ENCODE assay signal across 9 mouse cellular contexts in genomic region chr16:49953817-49954216, GRCm38 (mm10).
DNase-seq lines count a peak whose midpoint lies in the region; ATAC-seq and TF ChIP-seq lines count a peak whose summit lies in the region.
"Had no signal": no experiment of that assay in that cellular context is flagged by ENCODE, and none has a peak within 500 bp of the region (broad histone marks: within the 10 kb centered on the region; RNA-seq: fewer than 3 reads in every experiment).

No protein-coding gene starts in this region.

- no peak for TF ChIP-seq CTCF in CH12.LX (conservative IDR thresholded peaks at IDR 0.05 in 1 of 2, IDR thresholded peaks at IDR 0.05 in 1 of 2; ENCODE audit: low read depth in 2 of 2, low read length in 2 of 2)

- no peak; the same call in 1 of the 2 replicates for ATAC-seq in limb, embryonic 14.5 days (ENCODE audit: low FRiP score, low read depth)
- no peak for ATAC-seq in forebrain, embryonic 13.5 days
- ATAC-seq: hindbrain, embryonic 16.5 days had no signal

- 31% methylated on average over 3 of the region's 3 CpGs for WGBS in limb, embryonic 14.5 days
- WGBS in forebrain, embryonic 13.5 days = 81% methylated on average over 3 of the region's 3 CpGs

- peak overlapping the region in 2 of 3 experiments; percentile 40 to 61 for H3K4me3 ChIP-seq in CH12.LX (replicated peaks in 1 of 3; ENCODE audit: low read depth in 2 of 3, low read length in 2 of 3, poor library complexity in 1 of 3)
- H3K4me3 ChIP-seq in limb, embryonic 14.5 days (replicated peaks; ENCODE audit: low read length) = no peak overlapping the region
- H3K4me3 ChIP-seq in forebrain, embryonic 13.5 days = no peak overlapping the region

- TF ChIP-seq EP300 in CH12.LX (IDR thresholded peaks at IDR 0.05; ENCODE audit: low read length) = no peak

- TF ChIP-seq POLR2A in CH12.LX (IDR thresholded peaks at IDR 0.05; ENCODE audit: low read depth, low read length) = no peak
- TF ChIP-seq POLR2A in limb, embryonic 14.5 days (IDR thresholded peaks at IDR 0.05; ENCODE audit: borderline replicate concordance, extremely low read depth, insufficient read depth, insufficient read length) = no peak

- intact Hi-C loops in heart, postnatal 14 days (cut with DNase I) = no loop called here

- dilution Hi-C loops in CH12.LX (cut with MboI; ENCODE audit: extremely low pct_ligation_motif_present, extremely low pct_unique_long_range_greater_than_20kb, low sequenced_read_pairs) = no loop called here

- H3K4me2 ChIP-seq in CH12.LX (ENCODE audit: insufficient read depth, low read depth, poor library complexity, severe bottlenecking) = peak overlapping the region; percentile 98
- H3K4me2 ChIP-seq in limb, embryonic 14.5 days (replicated peaks; ENCODE audit: low read depth, low read length, severe bottlenecking) = no peak overlapping the region
- no peak overlapping the region for H3K4me2 ChIP-seq in forebrain, embryonic 13.5 days

- no peaks in the 10 kb centered on the region for H3K27me3 ChIP-seq in CH12.LX (replicated peaks)
- no peaks in the 10 kb centered on the region for H3K27me3 ChIP-seq in limb, embryonic 14.5 days (ENCODE audit: control insufficient read depth, insufficient read depth, low read length)
- no peaks in the 10 kb centered on the region for H3K27me3 ChIP-seq in forebrain, embryonic 13.5 days

- H3K27ac ChIP-seq in CH12.LX (ENCODE audit: insufficient read depth, low read depth) = peak overlapping the region; percentile 98
- no peak overlapping the region for H3K27ac ChIP-seq in limb, embryonic 14.5 days (replicated peaks; ENCODE audit: low read depth, low read length)
- no peak overlapping the region for H3K27ac ChIP-seq in forebrain, embryonic 13.5 days

- peak; percentile 75 for DNase-seq in 3T3-L1 (ENCODE audit: low read depth, low spot score)
- DNase-seq in CH12.LX (ENCODE audit: extremely low read depth) = no peak
- peak; percentile 11 to 51 for DNase-seq in heart, postnatal 14 days
- DNase-seq in limb, embryonic 14.5 days (ENCODE audit: low spot score) = peak; percentile 32
- DNase-seq in embryo, embryonic 9.5 days (ENCODE audit: extremely low spot score) = no peak
- no peak for DNase-seq in adrenal gland, postnatal 36 days
- DNase-seq: thymus, postnatal 4 days had no signal

- peaks cover 10% of the 10 kb centered on the region for H3K9me3 ChIP-seq in CH12.LX (replicated peaks; ENCODE audit: low read length)
- H3K9me3 ChIP-seq in limb, embryonic 14.5 days (ENCODE audit: control insufficient read depth, low read length) = 0 out of 2 replicates have a peak, but pooled peaks cover 4% of the 10 kb centered on the region
- no peaks in the 10 kb centered on the region for H3K9me3 ChIP-seq in forebrain, embryonic 13.5 days (replicated peaks)

- H3K36me3 ChIP-seq in CH12.LX (replicated peaks in 1 of 2; ENCODE audit: control insufficient read depth in 1 of 2, insufficient read depth in 1 of 2, low read length in 1 of 2) = peaks cover 40 to 67% of the 10 kb centered on the region in 2 experiments
- no peaks in the 10 kb centered on the region for H3K36me3 ChIP-seq in limb, embryonic 14.5 days (ENCODE audit: control insufficient read depth, insufficient read depth, low read length)
- H3K36me3 ChIP-seq in forebrain, embryonic 13.5 days (ENCODE audit: poor library complexity, severe bottlenecking) = no peaks in the 10 kb centered on the region

- no peak for TF ChIP-seq RAD21 in CH12.LX (IDR thresholded peaks at IDR 0.05; ENCODE audit: low read depth, low read length)

- in situ Hi-C loops in CH12.LX (cut with MboI; ENCODE audit: low pct_ligation_motif_present, low pct_unique_long_range_greater_than_20kb, low sequenced_read_pairs) = no loop called here

- H3K79me2 ChIP-seq in CH12.LX (replicated peaks; ENCODE audit: control insufficient read depth, extremely low read depth, insufficient read depth, poor library complexity, severe bottlenecking) = peaks cover 83% of the 10 kb centered on the region

- peak overlapping the region; percentile 93 for H3K9ac ChIP-seq in CH12.LX (ENCODE audit: insufficient read depth, low read depth)
- no peak overlapping the region for H3K9ac ChIP-seq in limb, embryonic 14.5 days (ENCODE audit: low read depth, low read length, severe bottlenecking)
- no peak overlapping the region for H3K9ac ChIP-seq in forebrain, embryonic 13.5 days

- peaks cover 22 to 57% of the 10 kb centered on the region in 2 experiments for H3K4me1 ChIP-seq in CH12.LX (ENCODE audit: control insufficient read depth in 1 of 2, insufficient read depth in 2 of 2)
- H3K4me1 ChIP-seq in limb, embryonic 14.5 days (ENCODE audit: control insufficient read depth, insufficient read depth, low read length) = 0 out of 2 replicates have a peak, but pooled peaks cover 2% of the 10 kb centered on the region
- H3K4me1 ChIP-seq in forebrain, embryonic 13.5 days = no peaks in the 10 kb centered on the region

TF ChIP-seq in CH12.LX, 34 proteins besides CTCF, POLR2A, EP300 and RAD21:
- no peak for TF ChIP-seq MYC (IDR thresholded peaks at IDR 0.05; ENCODE audit: low read depth, low read length)
- TF ChIP-seq CHD1 (IDR thresholded peaks at IDR 0.05; ENCODE audit: low read depth, low read length) = no peak; the same call in 1 of the 2 replicates
- no peak for TF ChIP-seq TCF12 (IDR thresholded peaks at IDR 0.05; ENCODE audit: low read depth, low read length)
- no peak for TF ChIP-seq PAX5 (IDR thresholded peaks at IDR 0.05; ENCODE audit: low read length)
- no peak; the same call in 1 of the 2 replicates for TF ChIP-seq NELFE (IDR thresholded peaks at IDR 0.05; ENCODE audit: low read depth, low read length)
- TF ChIP-seq RCOR1 (conservative IDR thresholded peaks at IDR 0.05; ENCODE audit: low read depth, low read length) = no peak
- 0 out of 2 replicates have a peak, but pooled peaks have one; percentile 2 for TF ChIP-seq SIN3A (IDR thresholded peaks at IDR 0.05; ENCODE audit: low read length)
- no peak for TF ChIP-seq CHD2 (IDR thresholded peaks at IDR 0.05; ENCODE audit: low read length)
- no peak for TF ChIP-seq E2F4 (IDR thresholded peaks at IDR 0.05; ENCODE audit: insufficient replicate concordance, low read depth, low read length)
- 0 out of 2 replicates have a peak, but pooled peaks have one; percentile 42 for TF ChIP-seq ZMIZ1 (IDR thresholded peaks at IDR 0.05; ENCODE audit: low read depth, low read length)
- no peak for TF ChIP-seq ZNF384 (IDR thresholded peaks at IDR 0.05; ENCODE audit: low read depth, low read length)
- TF ChIP-seq ETS1 (conservative IDR thresholded peaks at IDR 0.05; ENCODE audit: low read depth, low read length) = no peak
- TF ChIP-seq JUN (IDR thresholded peaks at IDR 0.05; ENCODE audit: insufficient read depth, low read depth, low read length) = no peak
- TF ChIP-seq MAZ (IDR thresholded peaks at IDR 0.05; ENCODE audit: low read depth, low read length) = no peak
- TF ChIP-seq BHLHE40 (IDR thresholded peaks at IDR 0.05; ENCODE audit: low read depth, low read length) = no peak
- TF ChIP-seq POLR2AphosphoS2 (IDR thresholded peaks at IDR 0.05; ENCODE audit: low read depth, low read length) = no peak
- TF ChIP-seq GABPA (IDR thresholded peaks at IDR 0.05; ENCODE audit: insufficient replicate concordance, low read depth, low read length) = no peak
- 0 out of 2 replicates have a peak, but pooled peaks have one; percentile 2 for TF ChIP-seq KAT2A (IDR thresholded peaks at IDR 0.05; ENCODE audit: insufficient replicate concordance, low read length)
- peak; percentile 12 for TF ChIP-seq MXI1 (IDR thresholded peaks at IDR 0.05; ENCODE audit: low read depth, low read length)
- no peak for TF ChIP-seq ZC3H11A (IDR thresholded peaks at IDR 0.05; ENCODE audit: low read depth, low read length)
- no peak for TF ChIP-seq NRF1 (IDR thresholded peaks at IDR 0.05; ENCODE audit: low read depth, low read length)
- 0 out of 2 replicates have a peak, but pooled peaks have one; percentile 7 for TF ChIP-seq MEF2A (IDR thresholded peaks at IDR 0.05; ENCODE audit: borderline replicate concordance, low read depth, low read length)
- no peak for TF ChIP-seq ZKSCAN1 (IDR thresholded peaks at IDR 0.05; ENCODE audit: borderline replicate concordance, low read depth, low read length)
- no peak for TF ChIP-seq ELF1 (IDR thresholded peaks at IDR 0.05; ENCODE audit: low read depth, low read length)
- no peak for TF ChIP-seq IRF4 (IDR thresholded peaks at IDR 0.05; ENCODE audit: low read depth, low read length)
- TF ChIP-seq TBP (conservative IDR thresholded peaks at IDR 0.05; ENCODE audit: low read depth, low read length) = no peak
- no peak for TF ChIP-seq HCFC1 (IDR thresholded peaks at IDR 0.05; ENCODE audit: low read depth, low read length)
- TF ChIP-seq USF2 (conservative IDR thresholded peaks at IDR 0.05; ENCODE audit: low read depth, low read length) = no peak
- no peak for TF ChIP-seq JUND (conservative IDR thresholded peaks at IDR 0.05; ENCODE audit: low read depth, low read length)
- no peak for TF ChIP-seq UBTF (IDR thresholded peaks at IDR 0.05; ENCODE audit: low read depth, low read length)

Comparison
In these comparisons a context has a peak if more than half of its experiments do, and no peak if none do; other contexts are left out.
1. DNase-seq: peak in 3T3-L1 (single experiment), heart, postnatal 14 days (2 of 2) and limb, embryonic 14.5 days (single experiment); none in CH12.LX (single experiment), embryo, embryonic 9.5 days (single experiment) and adrenal gland, postnatal 36 days (0 of 2).
2. H3K4me3 ChIP-seq: peak in CH12.LX (2 of 3); none in limb, embryonic 14.5 days (single experiment) and forebrain, embryonic 13.5 days (single experiment).